ENCODE assay signal across 14 mouse cellular contexts in the genomic region with DNA sequence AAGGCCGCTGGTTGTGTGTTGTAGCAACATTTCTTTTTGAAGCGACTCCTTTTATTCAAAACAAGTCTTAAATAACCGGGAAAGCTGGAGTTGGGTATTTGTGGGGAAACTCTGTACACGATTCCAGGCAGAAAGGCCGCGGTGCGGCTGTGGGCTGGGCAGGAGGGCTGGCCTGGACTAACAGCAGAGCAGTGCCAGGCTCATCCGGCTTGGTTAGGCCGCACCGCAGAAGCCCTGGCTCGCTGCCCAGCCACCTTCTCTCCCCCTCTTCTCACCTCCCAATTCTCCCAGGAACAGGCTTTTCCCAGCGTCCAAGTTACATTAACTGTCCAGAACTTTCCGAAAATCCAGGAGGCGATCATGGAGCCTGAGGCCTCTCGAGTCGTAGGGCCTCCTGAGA.
DNase-seq lines count a peak whose midpoint lies in the region; ATAC-seq and TF ChIP-seq lines count a peak whose summit lies in the region.
"Had no signal": no experiment of that assay in that cellular context is flagged by ENCODE, and none has a peak within 500 bp of the region (broad histone marks: within the 10 kb centered on the region; RNA-seq: fewer than 3 reads in every experiment).

No protein-coding gene starts in this region.

- no peak overlapping the region for H3K4me2 ChIP-seq in hindbrain, embryonic 16.5 days (ENCODE audit: low read length)
- H3K4me2 ChIP-seq in lung, postnatal 0 days (replicated peaks; ENCODE audit: low read depth, low read length): no peak overlapping the region
- H3K4me2 ChIP-seq: embryonic facial prominence, embryonic 12.5 days; heart, embryonic 11.5 days had no signal

- peaks cover 67% of the 10 kb centered on the region for H3K4me1 ChIP-seq in hindbrain, embryonic 10.5 days (replicated peaks)
- peaks cover 5% of the 10 kb centered on the region; the same call in 1 of the 2 replicates for H3K4me1 ChIP-seq in hindbrain, embryonic 16.5 days (ENCODE audit: control insufficient read depth, insufficient read depth, low read depth, low read length)
- no peaks in the 10 kb centered on the region for H3K4me1 ChIP-seq in lung, postnatal 0 days (ENCODE audit: insufficient read depth, low read depth, low read length)

- H3K36me3 ChIP-seq in hindbrain, embryonic 10.5 days: no peaks in the 10 kb centered on the region
- H3K36me3 ChIP-seq in hindbrain, embryonic 16.5 days (ENCODE audit: control insufficient read depth, insufficient read depth, low read length): no peaks in the 10 kb centered on the region
- no peaks in the 10 kb centered on the region for H3K36me3 ChIP-seq in lung, postnatal 0 days (ENCODE audit: insufficient read depth, low read length)
- no peaks in the 10 kb centered on the region for H3K36me3 ChIP-seq in splenic B cell, adult 2 months (ENCODE audit: control insufficient read depth, insufficient read depth, low read length, poor library complexity, severe bottlenecking)
- H3K36me3 ChIP-seq: embryonic facial prominence, embryonic 12.5 days; forebrain, embryonic 10.5 days had no signal

- WGBS in hindbrain, embryonic 10.5 days: 7% methylated on average over 16 of the region's 16 CpGs
- WGBS in hindbrain, embryonic 16.5 days: 22% methylated on average over 16 of the region's 16 CpGs
- 36% methylated on average over 16 of the region's 16 CpGs for WGBS in lung, postnatal 0 days

- no peak for DNase-seq in hindbrain, embryonic 10.5 days (ENCODE audit: low spot score)
- peak; percentile 40 for DNase-seq in lung, postnatal 0 days (ENCODE audit: low spot score)
- DNase-seq in lung, postnatal 10 days: no peak
- peak; percentile 6 for DNase-seq in splenic B cell, adult 2 months (ENCODE audit: low read depth, low spot score)
- DNase-seq in gastrocnemius, adult 8-10 months (ENCODE audit: low spot score in 2 of 2): no peak
- DNase-seq: adrenal gland, postnatal 14 days; gastrocnemius, adult 2 months; thymus, postnatal 25 days had no signal

- TF ChIP-seq EP300 in lung, postnatal 0 days (IDR thresholded peaks at IDR 0.05): no peak

- no peak overlapping the region for H3K27ac ChIP-seq in hindbrain, embryonic 10.5 days
- no peak overlapping the region for H3K27ac ChIP-seq in hindbrain, embryonic 16.5 days (ENCODE audit: low read depth, low read length)
- H3K27ac ChIP-seq in lung, postnatal 0 days (ENCODE audit: low read length): no peak overlapping the region
- H3K27ac ChIP-seq: embryonic facial prominence, embryonic 12.5 days; forebrain, embryonic 10.5 days; gastrocnemius, adult 2 months; liver, embryonic 14.5 days had no signal

- H3K9ac ChIP-seq in hindbrain, embryonic 16.5 days (ENCODE audit: low read depth, low read length): no peak overlapping the region
- H3K9ac ChIP-seq in lung, postnatal 0 days (replicated peaks; ENCODE audit: low read depth): no peak overlapping the region
- H3K9ac ChIP-seq: embryonic facial prominence, embryonic 12.5 days; liver, embryonic 14.5 days had no signal

- H3K4me3 ChIP-seq in hindbrain, embryonic 10.5 days: 0 out of 2 replicates have a peak overlapping the region, but pooled peaks have one; percentile 2
- no peak overlapping the region for H3K4me3 ChIP-seq in hindbrain, embryonic 16.5 days (ENCODE audit: low read length)
- H3K4me3 ChIP-seq in lung, postnatal 0 days (ENCODE audit: low read depth, low read length): no peak overlapping the region
- H3K4me3 ChIP-seq: embryonic facial prominence, embryonic 12.5 days; forebrain, embryonic 10.5 days; gastrocnemius, adult 2 months had no signal

- ATAC-seq in hindbrain, embryonic 16.5 days: no peak
- no peak for ATAC-seq in lung, postnatal 0 days
- ATAC-seq in common myeloid progenitor, adult 5-6 weeks (replicated peaks; ENCODE audit: low read depth, poor library complexity, severe bottlenecking): peak; percentile 33

- H3K27me3 ChIP-seq in hindbrain, embryonic 10.5 days (ENCODE audit: insufficient read depth, poor library complexity, severe bottlenecking): peaks cover 100% of the 10 kb centered on the region
- peaks cover 39% of the 10 kb centered on the region for H3K27me3 ChIP-seq in hindbrain, embryonic 16.5 days (replicated peaks; ENCODE audit: control insufficient read depth, insufficient read depth, low read length)
- no peaks in the 10 kb centered on the region for H3K27me3 ChIP-seq in lung, postnatal 0 days (replicated peaks; ENCODE audit: insufficient read depth, low read length)
- H3K27me3 ChIP-seq in splenic B cell, adult 2 months (ENCODE audit: control insufficient read depth, insufficient read depth, low read length, poor library complexity, severe bottlenecking): no peaks in the 10 kb centered on the region

- no peaks in the 10 kb centered on the region; the same call in 1 of the 2 replicates for H3K9me3 ChIP-seq in hindbrain, embryonic 10.5 days
- H3K9me3 ChIP-seq in hindbrain, embryonic 16.5 days (ENCODE audit: control insufficient read depth, low read length): no peaks in the 10 kb centered on the region
- H3K9me3 ChIP-seq in lung, postnatal 0 days (ENCODE audit: low read length): no peaks in the 10 kb centered on the region
- H3K9me3 ChIP-seq: embryonic facial prominence, embryonic 12.5 days; forebrain, embryonic 10.5 days had no signal

- no peak for TF ChIP-seq CTCF in lung, postnatal 0 days (IDR thresholded peaks at IDR 0.05)

Comparison
In these comparisons a context has a peak if more than half of its experiments do, and no peak if none do; other contexts are left out.
1. DNase-seq: peak in lung, postnatal 0 days (single experiment) and splenic B cell, adult 2 months (single experiment); none in hindbrain, embryonic 10.5 days (single experiment), lung, postnatal 10 days (single experiment) and gastrocnemius, adult 8-10 months (0 of 2).